Mouse (Mus musculus) midbrain, embryonic 13.5 days (tissue): ENCODE measurements around the gene Slc16a4. TPM values are rescaled to one million over a fixed set of nuclear protein-coding genes. Genes with fewer than 3 reads are reported as not detected.
A peak's percentile ranks its signal among the peaks of the same experiment; 100 is the strongest.

ENCODE experiments used
- ATAC-seq: fragments of 200-750 bp; cut with Nextera tagmentation; 2 replicates; pipeline ENCODE4 v1.8.0; 2017; ENCODE audit warnings: mild to moderate bottlenecking, moderate TSS enrichment, moderate library complexity
- H3K27ac ChIP-seq: fragments of 300-500 bp; sonication (generic); 2 replicates; pipeline ENCODE4 v1.5.1; 2015; ENCODE audit warnings: inconsistent platforms, mild to moderate bottlenecking, moderate library complexity
- H3K27me3 ChIP-seq: fragments of 300-500 bp; sonication (generic); 2 replicates; pipeline ENCODE4 v1.6.1; 2015; ENCODE audit warnings: mild to moderate bottlenecking, inconsistent platforms
- H3K36me3 ChIP-seq: fragments of 300-500 bp; sonication (generic); 2 replicates; pipeline ENCODE4 v1.6.1; 2015; ENCODE audit warnings: mild to moderate bottlenecking, inconsistent platforms
- H3K4me1 ChIP-seq: fragments of 300-500 bp; sonication (generic); replicated peaks from 2 replicates; pipeline ENCODE4 v1.6.1; 2015; ENCODE audit warnings: inconsistent platforms
- H3K4me2 ChIP-seq: fragments of 300-500 bp; sonication (generic); replicated peaks from 2 replicates; pipeline ENCODE4 v1.6.1; 2015; ENCODE audit warnings: moderate library complexity, mild to moderate bottlenecking, inconsistent platforms
- H3K4me3 ChIP-seq: fragments of 300-500 bp; sonication (generic); replicated peaks from 2 replicates; pipeline ENCODE4 v1.5.1; 2015; ENCODE audit warnings: mild to moderate bottlenecking, inconsistent platforms
- H3K9ac ChIP-seq: fragments of 300-500 bp; sonication (generic); replicated peaks from 2 replicates; pipeline ENCODE4 v1.6.1; 2015; ENCODE audit warnings: mild to moderate bottlenecking, inconsistent platforms
- H3K9me3 ChIP-seq: fragments of 300-500 bp; sonication (generic); 2 replicates; pipeline ENCODE4 v1.6.1; 2016; ENCODE audit warnings: mild to moderate bottlenecking, inconsistent platforms
- WGBS: fragments of 180-500 bp; shearing (Covaris S2); methylation state at CpG from one replicate; pipeline ENCODE4 v1.1.7; 2015; 5-methylcytosine and 5-hydroxymethylcytosine counted together
- polyA plus RNA-seq: library from polyadenylated mRNA; unstranded; fragments of >200 nt; fragmentation: Nextera tagmentation; extraction: Ambion mirVana; gene quantifications from 2 replicates; pipeline ENCODE4 v1.2.1, GENCODE M21; 2015

The Slc16a4 gene
- polyA plus RNA-seq: 2.1 and 2.3 TPM in 2 replicates

GRCm38 (mm10) chr3:107290764-107291381 lies at the start of gene Slc16a4:
TSS of gene Slc16a4 (plus strand) at chr3:107291230.
- Histone ChIP-seq H3K9ac (no peak within 1 kb of the TSS), H3K27me3 (no peaks in the 10 kb centered on the region), H3K4me1 (no peaks in the 10 kb centered on the region), H3K9me3 (no peaks in the 10 kb centered on the region), H3K27ac (no peak within 1 kb of the TSS), H3K4me2 (no peak within 1 kb of the TSS), H3K4me3 (no peak within 1 kb of the TSS), H3K36me3 (peaks cover 5% of the 10 kb centered on the region; the same call in 1 of the 2 replicates)
- no peak for ATAC-seq
- 28% methylated on average over 9 of the region's 9 CpGs for WGBS

- Histone ChIP-seq H3K4me3 (no peak overlapping the region), H3K27ac (no peak overlapping the region), H3K4me1 (peaks cover 7% of the 10 kb centered on the region), H3K36me3 (no peaks in the 10 kb centered on the region), H3K9me3 (no peaks in the 10 kb centered on the region), H3K27me3 (0 out of 2 replicates have a peak, but pooled peaks cover 4% of the 10 kb centered on the region), H3K4me2 (peak overlapping the region; percentile 17; the same call in 1 of the 2 replicates), H3K9ac (no peak overlapping the region)
- WGBS: 29% methylated on average over 14 of the region's 14 CpGs
- ATAC-seq: peak; percentile 35; the same call in 1 of the 2 replicates
Measured at GRCm38 (mm10) chr3:107241389-107242094, 49.5 kb upstream of the Slc16a4 start.

GRCm38 (mm10) chr3:107246876-107247275 lies 44.2 kb upstream of the Slc16a4 start:
- no peak for ATAC-seq
- H3K9me3 ChIP-seq: no peaks in the 10 kb centered on the region
- H3K4me3 ChIP-seq: no peak overlapping the region
- H3K27me3 ChIP-seq: no peaks in the 10 kb centered on the region
- H3K4me1 ChIP-seq: peaks cover 8% of the 10 kb centered on the region; the same call in 1 of the 2 replicates
- H3K36me3 ChIP-seq: no peaks in the 10 kb centered on the region
- 80% methylated on average over 6 of the region's 6 CpGs for WGBS
- H3K27ac ChIP-seq: no peak overlapping the region
- H3K9ac ChIP-seq: no peak overlapping the region
- H3K4me2 ChIP-seq: no peak overlapping the region

- 75% methylated on average over 3 of the region's 3 CpGs for WGBS
Measured at GRCm38 (mm10) chr3:107249042-107249441, 42.0 kb upstream of the Slc16a4 start.

GRCm38 (mm10) chr3:107250320-107250719 lies 40.7 kb upstream of the Slc16a4 start:
- Histone ChIP-seq H3K4me1 (peaks cover 8% of the 10 kb centered on the region; the same call in 1 of the 2 replicates), H3K4me3 (no peak overlapping the region), H3K9ac (no peak overlapping the region), H3K27ac (no peak overlapping the region), H3K9me3 (no peaks in the 10 kb centered on the region), H3K36me3 (no peaks in the 10 kb centered on the region), H3K4me2 (no peak overlapping the region), H3K27me3 (no peaks in the 10 kb centered on the region)
- 76% methylated on average over 2 of the region's 2 CpGs for WGBS
- no peak for ATAC-seq

More at GRCm38 (mm10) chr3:107249042-107249441, 42.0 kb upstream of the Slc16a4 start:
- H3K27me3 ChIP-seq: no peaks in the 10 kb centered on the region
- no peak overlapping the region for H3K27ac ChIP-seq
- no peaks in the 10 kb centered on the region for H3K9me3 ChIP-seq
- H3K4me2 ChIP-seq: no peak overlapping the region
- no peak for ATAC-seq
- H3K4me1 ChIP-seq: peaks cover 8% of the 10 kb centered on the region; the same call in 1 of the 2 replicates
- no peak overlapping the region for H3K4me3 ChIP-seq
- H3K36me3 ChIP-seq: no peaks in the 10 kb centered on the region
- H3K9ac ChIP-seq: no peak overlapping the region

GRCm38 (mm10) chr3:107252035-107252434 lies 39.0 kb upstream of the Slc16a4 start:
- Histone ChIP-seq H3K9me3 (no peaks in the 10 kb centered on the region), H3K4me1 (peaks cover 6% of the 10 kb centered on the region; the same call in 1 of the 2 replicates), H3K27ac (no peak overlapping the region), H3K4me2 (no peak overlapping the region), H3K27me3 (no peaks in the 10 kb centered on the region), H3K36me3 (no peaks in the 10 kb centered on the region), H3K9ac (no peak overlapping the region), H3K4me3 (no peak overlapping the region)
- no peak for ATAC-seq
- 78% methylated on average over 4 of the region's 4 CpGs for WGBS

GRCm38 (mm10) chr3:107253925-107254324 lies 37.1 kb upstream of the Slc16a4 start:
- Histone ChIP-seq H3K36me3 (no peaks in the 10 kb centered on the region), H3K4me2 (no peak overlapping the region), H3K9me3 (no peaks in the 10 kb centered on the region), H3K4me3 (no peak overlapping the region), H3K9ac (no peak overlapping the region), H3K27me3 (no peaks in the 10 kb centered on the region), H3K27ac (no peak overlapping the region), H3K4me1 (no peaks in the 10 kb centered on the region)
- ATAC-seq: no peak
- WGBS: 85% methylated on average over 5 of the region's 5 CpGs

- no peaks in the 10 kb centered on the region for H3K9me3 ChIP-seq
- H3K27me3 ChIP-seq: no peaks in the 10 kb centered on the region
- H3K4me2 ChIP-seq: no peak overlapping the region
- H3K4me3 ChIP-seq: no peak overlapping the region
- no peak overlapping the region for H3K9ac ChIP-seq
- H3K4me1 ChIP-seq: peaks cover 6% of the 10 kb centered on the region
- no peaks in the 10 kb centered on the region for H3K36me3 ChIP-seq
- H3K27ac ChIP-seq: no peak overlapping the region
- WGBS: 90% methylated on average over 3 of the region's 3 CpGs
- no peak for ATAC-seq
Measured at GRCm38 (mm10) chr3:107255992-107256391, 35.0 kb upstream of the Slc16a4 start.

GRCm38 (mm10) chr3:107256724-107257123 lies 34.3 kb upstream of the Slc16a4 start:
- Histone ChIP-seq H3K4me3 (no peak overlapping the region), H3K9ac (no peak overlapping the region), H3K9me3 (no peaks in the 10 kb centered on the region), H3K36me3 (no peaks in the 10 kb centered on the region), H3K27me3 (no peaks in the 10 kb centered on the region), H3K27ac (no peak overlapping the region), H3K4me2 (no peak overlapping the region), H3K4me1 (peaks cover 13% of the 10 kb centered on the region)
- ATAC-seq: no peak
- WGBS: 72% methylated on average over 7 of the region's 7 CpGs

- H3K9me3 ChIP-seq: no peaks in the 10 kb centered on the region
- no peak overlapping the region for H3K27ac ChIP-seq
- H3K4me3 ChIP-seq: no peak overlapping the region
- H3K4me1 ChIP-seq: peaks cover 15% of the 10 kb centered on the region
- no peak overlapping the region for H3K9ac ChIP-seq
- no peak overlapping the region for H3K4me2 ChIP-seq
- H3K27me3 ChIP-seq: no peaks in the 10 kb centered on the region
- 61% methylated on average over 5 of the region's 5 CpGs for WGBS
- H3K36me3 ChIP-seq: no peaks in the 10 kb centered on the region
- no peak for ATAC-seq
Measured at GRCm38 (mm10) chr3:107257924-107258323, 33.1 kb upstream of the Slc16a4 start.

- H3K9me3 ChIP-seq: no peaks in the 10 kb centered on the region
- H3K27me3 ChIP-seq: no peaks in the 10 kb centered on the region
- H3K4me1 ChIP-seq: peaks cover 15% of the 10 kb centered on the region
- 53% methylated on average over 8 of the region's 8 CpGs for WGBS
- H3K36me3 ChIP-seq: no peaks in the 10 kb centered on the region
- peak overlapping the region; percentile 76 for H3K27ac ChIP-seq
- no peak overlapping the region for H3K4me3 ChIP-seq
- ATAC-seq: peak; percentile 77
- H3K9ac ChIP-seq: no peak overlapping the region
- H3K4me2 ChIP-seq: no peak overlapping the region
Measured at GRCm38 (mm10) chr3:107260956-107261850, 29.8 kb upstream of the Slc16a4 start.

GRCm38 (mm10) chr3:107261851-107262165 lies 29.2 kb upstream of the Slc16a4 start:
- Histone ChIP-seq H3K36me3 (no peaks in the 10 kb centered on the region), H3K4me2 (no peak overlapping the region), H3K4me3 (no peak overlapping the region), H3K9me3 (no peaks in the 10 kb centered on the region), H3K27me3 (no peaks in the 10 kb centered on the region), H3K9ac (no peak overlapping the region), H3K27ac (no peak overlapping the region), H3K4me1 (peaks cover 15% of the 10 kb centered on the region)
- WGBS: 61% methylated on average over 7 of the region's 7 CpGs
- ATAC-seq: no peak
